Mouse (Mus musculus) olfactory bulb, adult 2 months (tissue): ENCODE data around the gene Pgm3. TPM values are rescaled to one million over a fixed set of nuclear protein-coding genes. Genes with fewer than 3 reads are reported as not detected.

Experiments
- H3K27ac ChIP-seq: fragments of 200-500 bp; 2 replicates; pipeline ENCODE4 v1.5.1; 2012; ENCODE audit warnings: low read depth, low read length; ENCODE audit not compliant: insufficient read depth
- H3K4me1 ChIP-seq: fragments of 200-500 bp; 2 replicates; pipeline ENCODE4 v1.6.1; 2012; ENCODE audit warnings: low read length; ENCODE audit not compliant: control insufficient read depth, insufficient read depth
- H3K4me3 ChIP-seq: fragments of 200-500 bp; 2 replicates; pipeline ENCODE4 v1.5.1; 2012; ENCODE audit warnings: mild to moderate bottlenecking, low read depth, low read length, moderate library complexity; ENCODE audit not compliant: insufficient read depth
- CTCF ChIP-seq: fragments of 200-500 bp; IDR thresholded peaks from 2 replicates; pipeline ENCODE4 v1.5.1; 2012; ENCODE audit warnings: low read depth, mild to moderate bottlenecking, low read length, moderate library complexity; ENCODE audit not compliant: insufficient read depth
- POLR2A ChIP-seq: fragments of 200-500 bp; IDR thresholded peaks from 2 replicates; pipeline ENCODE4 v1.6.1; 2012; ENCODE audit warnings: mild to moderate bottlenecking, low read depth, low read length, moderate library complexity; ENCODE audit not compliant: insufficient read depth
- WGBS: fragments of 180-500 bp; shearing (Covaris S2); methylation state at CpG from one replicate; pipeline ENCODE4 v1.1.7; 2018; 5-methylcytosine and 5-hydroxymethylcytosine counted together
- polyA plus RNA-seq: library from polyadenylated mRNA; stranded (reverse); fragments of >200 nt; gene quantifications from 2 replicates; pipeline ENCODE4 v1.2.4, GENCODE M21; 2012; ENCODE audit warnings: low replicate concordance; ENCODE audit not compliant: missing spikeins, insufficient read depth, insufficient read length

Pgm3 gene
- polyA plus RNA-seq, 1 experiment: not detected

- 11% methylated on average over 8 of the region's 8 CpGs for WGBS
- Histone ChIP-seq H3K4me3 (peak overlapping the region; percentile 20; the same call in 1 of the 2 replicates), H3K4me1 (peaks cover 8% of the 10 kb centered on the region), H3K27ac (no peak overlapping the region)
- TF ChIP-seq CTCF (no peak), POLR2A (no peak)
Observed at GRCm38 (mm10) chr9:86570946-86571345, 696 bp downstream of the Pgm3 start.

GRCm38 (mm10) chr9:86570261-86570890 lies 1.3 kb downstream of the Pgm3 start:
- no peak overlapping the region for H3K27ac ChIP-seq
- no peak for TF ChIP-seq CTCF
- TF ChIP-seq POLR2A: no peak
- H3K4me1 ChIP-seq: peaks cover 8% of the 10 kb centered on the region
- 61% methylated on average over 10 of the region's 10 CpGs for WGBS
- no peak overlapping the region for H3K4me3 ChIP-seq

GRCm38 (mm10) chr9:86569314-86569910 lies 2.2 kb downstream of the Pgm3 start:
- H3K4me3 ChIP-seq: no peak overlapping the region
- peaks cover 8% of the 10 kb centered on the region for H3K4me1 ChIP-seq
- TF ChIP-seq CTCF (no peak), POLR2A (no peak)
- 91% methylated on average over 3 of the region's 3 CpGs for WGBS
- H3K27ac ChIP-seq: no peak overlapping the region

- Histone ChIP-seq H3K4me1 (no peaks in the 10 kb centered on the region), H3K27ac (no peak overlapping the region), H3K4me3 (no peak overlapping the region)
- TF ChIP-seq CTCF (no peak), POLR2A (no peak)
- WGBS: 76% methylated on average over 3 of the region's 3 CpGs
Observed at GRCm38 (mm10) chr9:86560543-86560942, 11.1 kb downstream of the Pgm3 start.

- Histone ChIP-seq H3K4me3 (no peak overlapping the region), H3K27ac (no peak overlapping the region), H3K4me1 (no peaks in the 10 kb centered on the region)
- no peak for TF ChIP-seq POLR2A
- no peak for TF ChIP-seq CTCF
- 81% methylated on average over 4 of the region's 4 CpGs for WGBS
Observed at GRCm38 (mm10) chr9:86554641-86555040, 17.0 kb downstream of the Pgm3 start.

- 72% methylated on average over 9 of the region's 9 CpGs for WGBS
Observed at GRCm38 (mm10) chr9:86553886-86554285, 17.8 kb downstream of the Pgm3 start.

GRCm38 (mm10) chr9:86550717-86551116 lies 20.9 kb downstream of the Pgm3 start:
- WGBS: 90% methylated on average over 3 of the region's 3 CpGs
- Histone ChIP-seq H3K4me3 (no peak overlapping the region), H3K27ac (no peak overlapping the region), H3K4me1 (no peaks in the 10 kb centered on the region)
- TF ChIP-seq POLR2A (no peak), CTCF (no peak)

More at GRCm38 (mm10) chr9:86553886-86554285, 17.8 kb downstream of the Pgm3 start:
- TF ChIP-seq POLR2A: no peak
- no peak for TF ChIP-seq CTCF
- H3K4me1 ChIP-seq: no peaks in the 10 kb centered on the region
- no peak overlapping the region for H3K27ac ChIP-seq
- no peak overlapping the region for H3K4me3 ChIP-seq

- no peaks in the 10 kb centered on the region for H3K4me1 ChIP-seq
- 87% methylated on average over 5 of the region's 5 CpGs for WGBS
- TF ChIP-seq CTCF (no peak), POLR2A (no peak)
- H3K4me3 ChIP-seq: no peak overlapping the region
- no peak overlapping the region for H3K27ac ChIP-seq
Observed at GRCm38 (mm10) chr9:86549637-86550162, 21.9 kb downstream of the Pgm3 start.

- Histone ChIP-seq H3K4me3 (no peak overlapping the region), H3K27ac (no peak overlapping the region), H3K4me1 (no peaks in the 10 kb centered on the region)
- TF ChIP-seq POLR2A: no peak
- no peak for TF ChIP-seq CTCF
- WGBS: 78% methylated on average over 1 of the region's 1 CpGs
Observed at GRCm38 (mm10) chr9:86544559-86544958, 27.1 kb downstream of the Pgm3 start.
